Mouse (Mus musculus) urinary bladder, adult 2 months (tissue): ENCODE results near the gene Mfap5. TPM values are rescaled to one million over a fixed set of nuclear protein-coding genes. Genes with fewer than 3 reads are reported as not detected.
"Not testable (repeated sequence)": the region's sequence is repeated elsewhere in the genome, so short reads cannot be mapped to it uniquely, and the experiment has no call there.

Source experiments
- DNase-seq: peaks from one replicate; pipeline ENCODE4 v3.0.0; 2022; ENCODE audit warnings: low spot score
- polyA plus RNA-seq: library from polyadenylated mRNA; depleted of rRNA; stranded (reverse); fragments of >200 nt; gene quantifications from 2 replicates; pipeline ENCODE4 v1.2.3, GENCODE M21; 2012

The Mfap5 gene
- polyA plus RNA-seq, 1 experiment = 143 TPM

DNA sequence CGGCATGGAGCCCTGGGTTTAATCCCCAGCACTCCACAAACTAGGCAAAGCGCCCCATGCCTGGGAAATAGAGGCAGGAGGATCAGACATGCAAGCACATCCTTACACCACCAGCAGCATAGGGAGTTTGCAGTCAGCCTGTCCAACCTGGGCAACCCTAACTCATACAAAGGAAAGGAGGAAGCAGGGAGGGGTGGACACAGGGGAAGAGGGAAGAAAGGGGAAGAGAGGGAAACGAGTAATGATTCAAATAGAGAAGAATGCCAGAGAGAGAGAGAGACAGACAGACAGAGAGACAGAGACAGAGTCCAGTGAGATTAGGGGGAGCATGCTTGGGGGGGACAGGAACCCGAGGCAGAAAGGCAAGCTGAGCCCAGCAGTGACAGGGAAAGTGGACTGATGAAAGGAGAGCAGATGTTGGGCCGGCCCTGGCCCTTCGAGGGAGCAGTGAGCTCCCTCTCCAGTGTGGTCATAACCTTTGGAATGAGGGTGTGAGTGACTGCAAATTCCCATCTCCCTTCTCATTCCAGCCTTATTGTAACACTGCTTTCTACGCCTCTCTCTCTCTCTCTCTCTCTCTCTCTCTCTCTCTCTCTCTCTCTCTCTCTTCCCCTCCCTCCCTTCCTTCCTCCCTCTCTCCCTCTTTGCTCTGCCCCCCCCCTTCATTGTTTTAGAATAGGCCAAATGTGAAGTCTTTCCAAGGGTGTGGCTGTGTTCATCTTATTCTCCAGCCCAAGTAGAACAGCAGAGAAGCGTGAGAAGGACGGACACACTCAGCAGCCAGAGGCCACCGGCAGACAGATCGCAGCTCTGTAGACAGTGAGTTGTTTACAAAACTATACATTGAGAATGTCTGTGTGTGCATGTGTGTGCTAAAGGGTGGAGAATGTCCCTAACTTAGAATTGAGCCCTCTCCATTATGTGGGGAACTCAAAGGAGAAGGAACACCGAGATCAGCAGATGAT lies 7.6 kb downstream of the Mfap5 start:
- DNase-seq = no peak

- no peak for DNase-seq
Observed at GRCm38 (mm10) chr6:122514312-122514711, 8.7 kb downstream of the Mfap5 start.

DNA sequence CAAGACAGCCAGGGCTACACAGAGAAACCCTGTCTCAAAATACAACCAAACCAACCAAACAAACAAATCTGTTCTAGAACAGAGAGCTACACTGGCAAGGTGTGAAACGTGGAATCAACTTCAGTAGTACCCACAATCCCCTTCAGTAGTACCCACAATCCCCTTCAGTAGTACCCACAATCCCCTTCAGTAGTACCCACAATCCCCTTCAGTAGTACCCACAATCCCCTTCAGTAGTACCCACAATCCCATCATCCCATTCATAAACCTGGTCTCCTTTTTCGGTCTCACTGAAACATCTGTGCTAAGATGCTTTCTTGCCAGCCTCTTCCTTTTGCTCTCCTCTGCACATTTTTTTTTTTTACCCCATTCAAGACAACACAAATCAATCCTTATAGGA lies 10.1 kb downstream of the Mfap5 start:
- DNase-seq = not testable (repeated sequence)

DNA sequence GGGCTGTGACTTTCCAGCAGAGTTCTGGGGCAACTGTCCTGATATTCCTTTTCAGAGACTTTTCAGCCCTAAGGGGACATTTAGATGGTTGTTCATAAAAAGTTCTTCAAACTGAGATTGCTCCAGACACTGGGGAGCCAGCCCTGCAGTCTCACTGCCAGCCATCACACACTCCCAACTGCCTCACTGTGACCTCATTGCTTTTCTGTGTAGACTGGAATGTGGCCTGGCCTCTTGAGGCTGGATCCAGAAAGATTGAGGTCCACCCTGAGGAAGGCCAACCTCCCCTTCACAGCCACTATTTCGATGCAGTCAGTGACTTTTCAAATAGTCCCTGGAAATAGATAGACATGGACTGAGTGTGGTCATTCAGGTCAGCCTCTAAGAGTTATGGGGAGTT lies 12.0 kb downstream of the Mfap5 start:
- DNase-seq = no peak

- no peak for DNase-seq
Observed at GRCm38 (mm10) chr6:122519384-122519783, 13.7 kb downstream of the Mfap5 start.

- no peak for DNase-seq
Observed at GRCm38 (mm10) chr6:122522595-122522994, 16.9 kb downstream of the Mfap5 start.

- DNase-seq = no peak
Observed at GRCm38 (mm10) chr6:122523289-122523688, 17.6 kb downstream of the Mfap5 start.

DNA sequence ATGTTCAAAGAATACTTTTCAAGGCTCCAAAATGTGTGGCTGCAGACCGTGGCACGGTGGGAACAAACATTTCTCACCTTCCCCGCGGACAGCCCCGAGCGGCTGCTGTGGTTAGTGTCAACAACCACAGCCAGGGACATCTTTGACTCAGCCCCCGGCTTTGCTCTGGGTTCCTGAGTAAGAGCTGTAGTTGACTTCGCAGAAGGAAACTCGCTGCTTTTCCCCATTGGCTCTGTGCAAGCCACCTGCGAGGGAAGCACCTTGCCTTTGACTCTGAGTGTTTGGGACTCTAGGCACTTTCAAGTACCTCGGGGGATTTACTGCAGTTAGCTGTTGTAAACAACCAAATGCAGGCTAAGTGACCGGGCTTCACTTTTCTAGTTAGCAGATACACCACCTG lies 22.0 kb downstream of the Mfap5 start:
- no peak for DNase-seq

DNA sequence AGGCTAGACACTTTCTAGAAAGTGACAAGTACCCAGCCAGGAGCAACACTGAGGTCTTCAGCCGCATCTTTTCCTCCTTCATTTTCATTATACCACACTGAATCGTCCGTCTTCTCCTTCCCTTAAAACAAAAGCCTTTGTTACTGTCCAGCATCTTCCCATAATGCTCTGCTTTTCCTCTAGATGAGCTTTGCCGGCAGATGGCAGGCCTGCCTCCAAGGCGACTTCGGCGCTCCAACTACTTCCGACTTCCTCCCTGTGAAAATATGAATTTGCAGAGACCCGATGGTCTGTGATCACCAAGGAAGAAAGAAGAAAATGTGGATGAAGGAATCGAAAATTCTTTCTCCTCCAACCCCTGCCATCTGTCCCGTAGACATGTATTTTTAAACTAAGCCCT lies 22.5 kb downstream of the Mfap5 start:
- DNase-seq = no peak

DNA sequence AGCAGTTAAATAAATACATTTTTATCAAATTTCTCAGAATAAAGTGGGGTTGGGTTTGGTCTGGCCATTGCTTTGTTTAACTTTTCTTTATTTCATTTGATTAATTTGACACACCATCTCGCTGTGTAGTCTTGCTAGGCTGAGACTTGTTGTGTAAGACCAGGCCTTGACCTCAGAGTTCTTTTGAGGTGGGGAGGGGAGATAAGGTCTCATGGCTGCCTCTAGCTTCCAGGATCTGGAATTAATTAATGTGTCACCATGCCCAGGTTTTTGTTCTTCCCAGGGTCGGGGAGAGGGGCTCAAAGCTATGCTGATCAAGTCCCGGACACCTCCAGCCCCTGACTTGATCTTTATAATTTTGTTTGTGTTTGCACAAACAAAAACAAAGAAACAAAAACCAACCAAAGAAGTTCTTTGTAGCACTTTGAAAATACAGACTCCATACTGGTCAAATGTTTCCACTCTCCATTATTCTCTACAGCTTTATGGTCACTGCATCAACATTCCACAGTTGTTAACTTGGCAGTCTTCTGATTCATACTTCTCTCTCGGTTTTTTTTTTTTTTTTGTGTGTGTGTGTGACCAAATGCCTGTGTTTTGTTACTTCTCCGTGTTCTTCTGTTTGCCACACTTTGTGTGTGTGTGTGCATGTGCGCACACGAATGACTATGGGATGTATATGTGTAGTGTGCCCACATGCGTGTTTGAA lies 26.0 kb downstream of the Mfap5 start:
- DNase-seq = no peak

GRCm38 (mm10) chr6:122532883-122533302 lies 27.2 kb downstream of the Mfap5 start:
- no peak for DNase-seq

- no peak for DNase-seq
Observed at GRCm38 (mm10) chr6:122534032-122534431, 28.4 kb downstream of the Mfap5 start.

DNA sequence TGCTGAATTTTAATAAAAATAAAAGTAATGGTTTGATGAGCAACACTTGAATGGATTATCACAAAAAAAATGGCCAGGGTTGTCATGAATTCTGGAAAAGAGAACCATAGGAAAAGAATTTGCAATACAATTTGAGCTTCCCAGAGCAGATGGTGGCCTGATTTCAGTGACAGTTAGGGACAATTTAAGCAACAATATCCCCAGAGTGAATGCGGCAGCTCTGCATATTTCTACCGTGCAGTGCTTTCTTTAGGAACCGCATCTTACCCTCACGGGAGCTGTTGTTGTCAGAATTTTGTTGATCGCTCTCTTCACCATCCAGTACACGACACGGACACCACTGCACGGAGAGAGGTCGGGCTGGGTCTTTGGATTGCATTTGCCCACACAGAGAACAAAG lies 33.9 kb downstream of the Mfap5 start:
- no peak for DNase-seq

GRCm38 (mm10) chr6:122542459-122542858 lies 36.8 kb downstream of the Mfap5 start:
- DNase-seq = not testable (repeated sequence)

DNA sequence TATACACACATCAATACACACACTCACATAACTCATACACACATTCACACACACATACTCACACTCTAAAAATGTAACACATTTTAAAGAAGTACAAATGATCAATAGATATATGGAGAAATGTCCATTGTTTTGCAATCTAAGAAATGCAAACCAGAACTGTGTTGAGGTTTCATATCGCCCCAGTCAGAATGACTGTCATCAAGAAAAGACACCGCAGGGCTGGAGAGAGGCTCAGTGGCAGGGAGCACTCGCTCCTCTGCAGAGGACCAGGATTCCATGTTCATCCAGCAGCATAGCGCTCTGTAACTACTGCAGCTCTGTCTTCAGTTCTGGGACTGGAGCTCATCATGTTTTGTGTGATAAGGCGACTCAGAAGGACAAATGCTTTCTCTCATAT lies 37.9 kb downstream of the Mfap5 start:
- DNase-seq = no peak

DNA sequence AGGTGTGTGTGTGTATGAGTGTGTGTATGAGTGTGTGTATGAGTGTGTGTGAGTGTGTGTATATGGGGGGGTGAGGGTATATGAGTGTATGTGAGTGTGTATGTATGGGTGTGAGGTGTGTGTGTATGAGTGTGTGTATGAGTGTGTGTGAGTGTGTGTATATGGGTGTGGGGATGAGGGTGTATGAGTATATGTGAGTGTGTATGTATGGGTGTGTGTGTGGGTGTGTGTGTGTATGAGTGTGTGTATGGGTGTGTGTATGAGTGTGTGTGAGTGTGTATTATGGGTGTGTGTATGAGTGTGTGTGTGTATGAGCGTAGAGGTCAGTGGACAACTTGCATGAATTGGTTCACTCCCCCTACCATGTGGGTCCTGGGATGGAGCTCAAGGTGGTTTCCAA lies 39.0 kb downstream of the Mfap5 start:
- no peak for DNase-seq

DNA sequence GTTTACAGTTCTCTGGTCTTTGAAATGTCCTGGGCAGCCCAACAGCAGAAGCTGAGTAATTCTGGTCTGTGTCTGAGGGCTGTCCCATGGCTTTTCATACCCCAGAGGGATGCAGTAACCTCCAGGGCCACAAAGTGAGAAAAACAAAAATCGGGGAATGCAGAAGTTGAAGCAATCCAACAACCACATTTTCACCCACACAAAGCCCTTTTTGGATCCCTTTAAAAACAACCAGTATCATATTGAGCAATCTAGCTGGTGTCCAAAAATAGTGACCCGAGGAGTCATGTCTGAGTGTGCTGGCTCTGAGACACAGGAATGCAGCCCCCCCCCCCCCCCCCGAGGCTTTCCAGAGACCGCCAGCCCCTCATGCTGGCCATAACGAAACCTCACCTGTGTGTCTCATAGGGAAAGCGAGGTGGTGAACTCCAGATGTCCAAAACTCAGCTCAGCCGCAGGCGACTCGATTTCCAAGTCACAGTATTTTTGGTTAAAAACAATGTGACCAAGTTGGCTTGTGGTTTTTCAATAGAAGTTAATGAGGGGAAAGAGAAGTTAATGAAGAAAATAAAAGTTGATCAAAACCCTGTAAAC lies 39.7 kb downstream of the Mfap5 start:
- no peak for DNase-seq

DNA sequence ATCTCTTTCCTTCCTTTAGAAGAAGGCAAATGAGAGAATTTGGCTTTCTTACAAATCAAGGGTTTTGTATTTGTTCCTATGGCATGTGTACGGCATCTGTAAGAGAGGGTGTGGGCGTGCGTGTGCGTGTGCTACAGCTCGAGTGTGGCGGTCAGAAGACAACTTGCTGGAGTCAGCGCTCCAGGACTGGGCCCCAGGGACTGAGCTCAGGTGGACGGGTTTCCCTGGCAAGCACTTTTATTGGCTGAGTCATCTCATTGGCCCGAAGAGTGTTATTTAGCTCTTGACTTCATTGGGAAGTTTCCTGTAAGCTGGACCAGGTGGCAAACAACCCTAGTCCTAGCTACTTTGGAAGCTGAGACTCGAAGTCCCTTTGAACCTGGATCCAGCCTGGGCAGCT lies 40.3 kb downstream of the Mfap5 start:
- no peak for DNase-seq

GRCm38 (mm10) chr6:122553606-122554005 lies 48.0 kb downstream of the Mfap5 start, which contains the start of gene Aicda:
Gene Aicda, plus strand, starts transcription at chr6:122553801.
- no peak for DNase-seq

- DNase-seq = no peak
Observed at GRCm38 (mm10) chr6:122554102-122554501, 48.5 kb downstream of the Mfap5 start.

DNA sequence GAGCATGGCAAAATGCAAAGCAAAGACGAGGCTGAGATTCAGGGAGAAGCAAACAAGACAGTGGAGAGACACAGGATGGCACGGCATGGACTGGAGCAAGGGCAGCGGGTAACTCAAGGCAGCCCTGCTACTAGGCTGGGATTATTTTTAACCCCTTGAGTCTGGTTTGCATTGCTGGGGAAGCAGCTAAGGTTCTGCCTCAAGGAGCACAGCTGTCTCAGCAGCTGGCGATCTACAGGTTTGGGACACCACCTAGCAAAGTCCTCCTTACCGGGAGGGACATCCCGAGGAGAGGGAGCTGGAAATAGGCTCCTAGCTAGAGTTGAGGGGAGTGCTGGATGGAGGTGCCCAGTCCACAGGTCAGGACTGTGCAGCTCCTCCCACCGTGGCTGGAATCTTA lies 49.6 kb downstream of the Mfap5 start:
- DNase-seq = no peak

- DNase-seq = no peak
Observed at GRCm38 (mm10) chr6:122556959-122557561, 51.4 kb downstream of the Mfap5 start.
